Mouse (Mus musculus): ENCODE results near the gene Leng8. TPM values are rescaled to one million over a fixed set of nuclear protein-coding genes. Genes with fewer than 3 reads are reported as not detected.
"Not testable (repeated sequence)": the region's sequence is repeated elsewhere in the genome, so short reads cannot be mapped to it uniquely, and the experiment has no call there.

The Leng8 gene
- polyA plus RNA-seq, 1 experiment from 2014 or later = 59.0 TPM

DNA sequence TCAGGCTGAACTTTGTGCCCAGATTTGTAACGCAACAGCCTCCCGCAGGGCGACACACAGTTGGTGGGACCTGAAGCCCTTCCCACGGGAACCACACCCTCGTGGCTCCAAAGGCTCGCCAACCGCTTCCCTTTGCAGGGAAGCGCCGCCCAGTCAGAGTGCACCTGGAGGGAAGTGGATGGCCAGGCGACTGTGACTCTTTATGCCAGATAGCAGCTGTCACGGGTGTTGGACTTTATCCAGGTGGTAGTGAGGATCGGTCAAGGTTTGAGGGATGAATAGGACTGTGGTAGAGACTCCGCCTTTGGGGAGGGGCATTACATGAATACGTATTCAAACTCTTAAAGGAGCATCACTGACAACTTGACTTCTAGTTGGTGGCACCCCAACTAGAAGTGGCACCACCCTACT lies 14.0 kb downstream of the Leng8 start:
- Histone ChIP-seq H3K4me3 (peak overlapping the region; percentile 62), H3K9ac (no peak overlapping the region), H3K27me3 (peaks cover 7% of the 10 kb centered on the region; the same call in 1 of the 2 replicates), H3K4me1 (peaks cover 32% of the 10 kb centered on the region), H3K27ac (no peak overlapping the region), H3K36me3 (peaks cover 16% of the 10 kb centered on the region), H3K9me3 (no peaks in the 10 kb centered on the region), H3K4me2 (peak overlapping the region; percentile 84)
- no peak for ATAC-seq (ENCODE audit: borderline replicate concordance, extremely low read depth, low FRiP score, low TSS enrichment)
- WGBS = 20% methylated on average over 14 of the region's 14 CpGs

DNA sequence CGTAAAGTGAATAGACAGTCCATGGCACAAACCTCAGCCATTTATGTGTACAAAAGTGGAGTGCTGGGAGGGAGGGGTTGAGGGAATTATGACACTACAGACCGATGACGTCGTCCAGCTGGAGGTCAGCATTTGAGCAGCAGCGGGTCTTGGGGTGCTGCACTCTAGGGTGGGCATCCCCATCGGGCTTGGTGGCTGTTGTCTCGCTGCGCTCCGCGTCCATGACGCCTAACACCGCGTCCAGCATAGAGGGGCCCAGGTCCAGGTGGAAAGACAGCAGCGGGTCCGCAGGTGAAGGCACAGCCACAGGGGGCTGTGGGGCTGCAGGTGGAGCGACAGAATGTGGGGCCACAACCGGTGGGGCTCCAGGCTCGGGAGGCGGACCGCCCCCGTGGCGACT lies 14.4 kb downstream of the Leng8 start:
- WGBS = 22% methylated on average over 22 of the region's 22 CpGs
- ATAC-seq (ENCODE audit: borderline replicate concordance, extremely low read depth, low FRiP score, low TSS enrichment) = no peak
- Histone ChIP-seq H3K4me1 (peaks cover 32% of the 10 kb centered on the region), H3K27ac (no peak overlapping the region), H3K9ac (no peak overlapping the region), H3K4me3 (0 out of 2 replicates have a peak overlapping the region, but pooled peaks have one; percentile 62), H3K4me2 (peak overlapping the region; percentile 84), H3K36me3 (peaks cover 12% of the 10 kb centered on the region), H3K27me3 (peaks cover 7% of the 10 kb centered on the region; the same call in 1 of the 2 replicates), H3K9me3 (no peaks in the 10 kb centered on the region)

- Histone ChIP-seq H3K9ac (no peak overlapping the region), H3K9me3 (no peaks in the 10 kb centered on the region), H3K27ac (no peak overlapping the region), H3K36me3 (no peaks in the 10 kb centered on the region), H3K4me1 (peaks cover 16% of the 10 kb centered on the region), H3K27me3 (peaks cover 7% of the 10 kb centered on the region; the same call in 1 of the 2 replicates), H3K4me3 (no peak overlapping the region), H3K4me2 (no peak overlapping the region)
- WGBS = 81% methylated on average over 5 of the region's 5 CpGs
- ATAC-seq (ENCODE audit: borderline replicate concordance, extremely low read depth, low FRiP score, low TSS enrichment) = no peak
These were observed 17.5 kb downstream of the Leng8 start for GRCm38 (mm10) chr7:4154356-4154755.

DNA sequence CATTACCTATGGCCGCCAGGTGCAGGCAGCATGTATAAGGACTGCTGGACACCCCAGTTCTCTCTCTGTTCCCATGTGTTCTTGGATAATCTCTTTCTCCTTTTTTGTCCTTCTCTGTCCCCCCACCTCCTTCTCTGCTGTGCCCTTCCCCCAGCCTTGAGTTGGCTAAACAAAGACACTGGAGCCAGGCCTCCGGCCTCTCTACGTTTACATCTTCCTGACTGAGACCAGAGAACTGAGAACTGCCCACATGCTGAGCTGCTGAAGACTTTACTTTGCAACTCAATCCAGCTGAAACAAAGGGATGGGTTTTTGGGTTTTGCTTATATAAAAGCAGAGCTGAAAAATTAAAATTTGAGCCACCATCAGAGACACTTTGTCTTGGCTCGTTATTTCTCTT lies 18.1 kb downstream of the Leng8 start:
- Histone ChIP-seq H3K4me2 (no peak overlapping the region), H3K9me3 (no peaks in the 10 kb centered on the region), H3K4me1 (peaks cover 13% of the 10 kb centered on the region), H3K27ac (no peak overlapping the region), H3K9ac (no peak overlapping the region), H3K4me3 (no peak overlapping the region), H3K27me3 (peaks cover 7% of the 10 kb centered on the region; the same call in 1 of the 2 replicates), H3K36me3 (no peaks in the 10 kb centered on the region)
- no peak for ATAC-seq (ENCODE audit: borderline replicate concordance, extremely low read depth, low FRiP score, low TSS enrichment)
- WGBS = 55% methylated on average over 4 of the region's 4 CpGs

GRCm38 (mm10) chr7:4161596-4161995 lies 24.8 kb downstream of the Leng8 start:
- WGBS = 88% methylated on average over 4 of the region's 4 CpGs
- not testable (repeated sequence) for H3K4me2 ChIP-seq

GRCm38 (mm10) chr7:4163571-4164072 lies 26.8 kb downstream of the Leng8 start:
- peak overlapping the region; percentile 88 for H3K4me2 ChIP-seq
- WGBS = 2% methylated on average over 11 of the region's 11 CpGs
- peaks cover 19% of the 10 kb centered on the region for H3K4me1 ChIP-seq
- no peaks in the 10 kb centered on the region for H3K9me3 ChIP-seq
- H3K27me3 ChIP-seq = no peaks in the 10 kb centered on the region
- H3K9ac ChIP-seq = peak overlapping the region; percentile 69
- H3K27ac ChIP-seq = peak overlapping the region; percentile 93
- no peaks in the 10 kb centered on the region for H3K36me3 ChIP-seq
- H3K4me3 ChIP-seq = peak overlapping the region; percentile 58
- peak; percentile 57 for ATAC-seq (ENCODE audit: borderline replicate concordance, extremely low read depth, low FRiP score, low TSS enrichment)

More at GRCm38 (mm10) chr7:4161596-4161995, 24.8 kb downstream of the Leng8 start:
- not testable (repeated sequence) for H3K36me3 ChIP-seq; H3K27me3 ChIP-seq; ATAC-seq (ENCODE audit: borderline replicate concordance, extremely low read depth, low FRiP score, low TSS enrichment); H3K27ac ChIP-seq; H3K9ac ChIP-seq; H3K9me3 ChIP-seq; H3K4me3 ChIP-seq
- peaks cover 19% of the 10 kb centered on the region for H3K4me1 ChIP-seq

DNA sequence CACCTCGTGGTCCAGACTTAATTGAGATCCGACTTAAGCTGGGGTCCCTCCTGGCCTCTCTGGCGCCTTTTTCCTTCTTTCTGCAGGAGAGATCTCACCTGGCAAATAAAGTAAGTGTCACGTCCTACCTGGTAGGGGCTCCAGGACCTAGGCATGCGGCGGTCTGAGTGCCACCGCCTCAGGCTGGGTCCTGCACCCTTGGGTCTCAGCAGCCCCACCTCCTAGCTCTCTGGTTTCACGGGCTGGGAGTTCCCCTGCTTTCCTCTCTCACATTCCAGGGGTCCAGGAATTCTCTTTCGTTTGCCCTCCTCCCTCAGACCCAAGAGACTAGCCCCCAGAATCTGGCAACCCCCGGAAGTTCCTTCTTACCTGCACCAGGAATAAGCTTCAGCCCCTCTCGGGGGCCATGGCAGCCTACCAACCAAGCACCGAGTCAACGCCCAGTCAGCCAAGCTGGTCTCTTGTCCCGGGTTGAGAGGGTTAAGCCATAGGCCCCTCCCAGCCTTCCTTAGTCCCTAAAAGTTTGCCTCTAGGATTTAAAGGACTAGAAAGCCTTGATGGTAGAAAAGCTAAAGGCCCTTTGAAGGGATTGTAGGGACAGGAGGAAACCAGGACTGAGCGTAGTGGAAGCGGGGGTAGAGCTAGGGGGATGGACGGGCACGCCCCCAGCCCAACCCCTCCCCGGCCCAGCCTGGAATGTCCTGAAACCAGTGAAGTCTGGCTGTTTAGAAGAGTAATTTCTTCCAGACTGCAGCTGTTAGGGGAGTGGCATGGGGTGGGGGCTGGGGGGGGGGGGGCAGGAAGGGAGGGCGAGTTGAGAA lies 27.5 kb downstream of the Leng8 start, which contains the start of gene Cdc42ep5:
Cdc42ep5 (minus strand) TSS at position 771 of the 821 bp plus-strand sequence.
- H3K9ac ChIP-seq = peak within 1 kb of the TSS; percentile 69
- H3K4me2 ChIP-seq = peak within 1 kb of the TSS; percentile 88
- peak; percentile 95 for ATAC-seq (ENCODE audit: borderline replicate concordance, extremely low read depth, low FRiP score, low TSS enrichment)
- WGBS = under 1% methylated on average over 19 of the region's 20 CpGs
- H3K4me1 ChIP-seq = peaks cover 19% of the 10 kb centered on the region
- peak within 1 kb of the TSS; percentile 58 for H3K4me3 ChIP-seq
- H3K36me3 ChIP-seq = no peaks in the 10 kb centered on the region
- H3K9me3 ChIP-seq = no peaks in the 10 kb centered on the region
- peak within 1 kb of the TSS; percentile 93 for H3K27ac ChIP-seq
- no peaks in the 10 kb centered on the region for H3K27me3 ChIP-seq

DNA sequence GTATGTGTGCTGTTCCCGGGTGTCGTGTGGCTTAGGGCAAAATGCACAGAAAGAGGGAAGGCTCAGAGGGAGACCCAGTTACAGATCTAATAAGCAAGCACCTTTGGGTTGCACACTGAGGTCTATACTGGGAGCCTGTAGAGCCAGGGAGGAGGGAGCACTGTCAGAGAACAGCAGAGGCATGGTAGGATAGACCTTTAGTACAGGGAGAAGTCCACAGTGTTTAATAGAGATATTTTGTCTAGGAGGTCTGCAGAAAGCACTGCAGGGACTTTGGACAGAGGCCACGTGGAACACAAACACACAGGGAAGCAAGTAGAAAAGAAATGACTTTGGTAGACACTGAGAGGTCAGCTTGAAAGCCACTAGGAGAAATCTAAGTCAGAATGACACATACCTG lies 28.4 kb downstream of the Leng8 start:
- peaks cover 19% of the 10 kb centered on the region for H3K4me1 ChIP-seq
- peak overlapping the region; percentile 88 for H3K4me2 ChIP-seq
- peak overlapping the region; percentile 93 for H3K27ac ChIP-seq
- 5% methylated on average over 3 of the region's 3 CpGs for WGBS
- H3K27me3 ChIP-seq = no peaks in the 10 kb centered on the region
- peak overlapping the region; percentile 58 for H3K4me3 ChIP-seq
- H3K36me3 ChIP-seq = no peaks in the 10 kb centered on the region
- H3K9ac ChIP-seq = no peak overlapping the region
- ATAC-seq (ENCODE audit: borderline replicate concordance, extremely low read depth, low FRiP score, low TSS enrichment) = no peak
- H3K9me3 ChIP-seq = no peaks in the 10 kb centered on the region

- no peaks in the 10 kb centered on the region for H3K27me3 ChIP-seq
- H3K9ac ChIP-seq = no peak overlapping the region
- no peak overlapping the region for H3K27ac ChIP-seq
- H3K36me3 ChIP-seq = no peaks in the 10 kb centered on the region
- ATAC-seq (ENCODE audit: borderline replicate concordance, extremely low read depth, low FRiP score, low TSS enrichment) = no peak
- peaks cover 19% of the 10 kb centered on the region for H3K4me1 ChIP-seq
- H3K4me2 ChIP-seq = no peak overlapping the region
- H3K9me3 ChIP-seq = no peaks in the 10 kb centered on the region
- no peak overlapping the region for H3K4me3 ChIP-seq
These were observed 30.3 kb downstream of the Leng8 start for GRCm38 (mm10) chr7:4167098-4167497.

- Histone ChIP-seq H3K4me3 (no peak overlapping the region), H3K9ac (no peak overlapping the region), H3K36me3 (no peaks in the 10 kb centered on the region), H3K27me3 (no peaks in the 10 kb centered on the region), H3K9me3 (no peaks in the 10 kb centered on the region), H3K4me2 (no peak overlapping the region), H3K4me1 (no peaks in the 10 kb centered on the region; the same call in 1 of the 2 replicates), H3K27ac (no peak overlapping the region)
- ATAC-seq (ENCODE audit: borderline replicate concordance, extremely low read depth, low FRiP score, low TSS enrichment) = no peak
- WGBS = 68% methylated on average over 6 of the region's 6 CpGs
These were observed 33.5 kb downstream of the Leng8 start for GRCm38 (mm10) chr7:4170193-4170938.

DNA sequence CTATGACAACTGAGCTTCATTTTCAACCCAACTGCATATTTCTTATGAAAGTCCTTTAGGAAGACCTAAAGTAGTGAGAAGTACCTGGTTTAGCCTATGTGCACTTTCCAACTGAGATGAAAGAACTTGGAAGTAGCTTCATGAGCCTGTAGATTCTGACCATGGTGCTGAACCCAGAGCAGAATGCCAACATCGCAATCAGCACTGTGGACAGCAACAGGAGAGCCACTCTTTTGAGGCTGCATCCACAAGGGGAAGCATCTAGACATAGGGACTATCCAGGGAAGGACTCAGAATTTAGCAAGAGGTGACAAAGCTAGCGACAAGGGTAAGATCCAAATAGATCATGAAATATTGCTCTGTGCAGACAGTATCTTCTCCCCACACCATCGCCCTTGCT lies 41.6 kb downstream of the Leng8 start:
- Histone ChIP-seq H3K4me3 (no peak overlapping the region), H3K9ac (no peak overlapping the region), H3K27me3 (no peaks in the 10 kb centered on the region), H3K36me3 (no peaks in the 10 kb centered on the region), H3K27ac (no peak overlapping the region), H3K9me3 (no peaks in the 10 kb centered on the region), H3K4me2 (no peak overlapping the region), H3K4me1 (no peaks in the 10 kb centered on the region)
- ATAC-seq (ENCODE audit: borderline replicate concordance, extremely low read depth, low FRiP score, low TSS enrichment) = no peak
- WGBS = 44% methylated on average over 3 of the region's 3 CpGs
